Mouse (Mus musculus) kidney, adult 2 months (tissue): ENCODE data around the gene Tcf20. TPM values are rescaled to one million over a fixed set of nuclear protein-coding genes. Genes with fewer than 3 reads are reported as not detected.

ENCODE experiments used
- DNase-seq: peaks from one replicate; pipeline ENCODE4 v3.0.0; 2021
- H3K27ac ChIP-seq: fragments of 200-500 bp; 2 replicates; pipeline ENCODE4 v1.5.1; 2012; ENCODE audit warnings: low read depth, low read length, control low read depth, inconsistent platforms; ENCODE audit not compliant: insufficient read depth
- H3K27me3 ChIP-seq: fragments of 200-500 bp; replicated peaks from 2 replicates; pipeline ENCODE4 v1.6.1; 2012; ENCODE audit warnings: mild to moderate bottlenecking, moderate library complexity, low read length, inconsistent platforms; ENCODE audit not compliant: control insufficient read depth, insufficient read depth
- H3K36me3 ChIP-seq: fragments of 200-500 bp; 2 replicates; pipeline ENCODE4 v1.6.1; 2012; ENCODE audit warnings: mild to moderate bottlenecking, moderate library complexity, low read length, inconsistent platforms; ENCODE audit not compliant: control insufficient read depth, insufficient read depth
- H3K4me1 ChIP-seq: fragments of 200-500 bp; 2 replicates; pipeline ENCODE4 v1.6.1; 2011; ENCODE audit warnings: low read length; ENCODE audit not compliant: control insufficient read depth, insufficient read depth
- H3K4me3 ChIP-seq: fragments of 200-500 bp; 2 replicates; pipeline ENCODE4 v1.5.1; 2011; ENCODE audit warnings: mild to moderate bottlenecking, low read depth, low read length, control low read depth; ENCODE audit not compliant: insufficient read depth
- CTCF ChIP-seq: fragments of 200-500 bp; conservative IDR thresholded peaks from 2 replicates; pipeline ENCODE4 v1.5.1; 2011; ENCODE audit warnings: low read depth, mild to moderate bottlenecking, control low read depth, low read length, moderate library complexity, mixed read lengths; ENCODE audit not compliant: insufficient read depth, insufficient read length
- POLR2A ChIP-seq: fragments of 200-500 bp; IDR thresholded peaks from one replicate; pipeline ENCODE4 v1.6.1; 2011; ENCODE audit warnings: low read depth, low read length, control low read depth
- WGBS: fragments of 180-500 bp; shearing (Covaris S2); methylation state at CpG from one replicate; pipeline ENCODE4 v1.1.7; 2018; 5-methylcytosine and 5-hydroxymethylcytosine counted together
- polyA plus RNA-seq: library from polyadenylated mRNA; depleted of rRNA; stranded (reverse); fragments of >200 nt; gene quantifications from 2 replicates; pipeline ENCODE4 v1.2.3, GENCODE M21; 2012

Gene Tcf20
- polyA plus RNA-seq, 1 experiment = 18.1 TPM

DNA sequence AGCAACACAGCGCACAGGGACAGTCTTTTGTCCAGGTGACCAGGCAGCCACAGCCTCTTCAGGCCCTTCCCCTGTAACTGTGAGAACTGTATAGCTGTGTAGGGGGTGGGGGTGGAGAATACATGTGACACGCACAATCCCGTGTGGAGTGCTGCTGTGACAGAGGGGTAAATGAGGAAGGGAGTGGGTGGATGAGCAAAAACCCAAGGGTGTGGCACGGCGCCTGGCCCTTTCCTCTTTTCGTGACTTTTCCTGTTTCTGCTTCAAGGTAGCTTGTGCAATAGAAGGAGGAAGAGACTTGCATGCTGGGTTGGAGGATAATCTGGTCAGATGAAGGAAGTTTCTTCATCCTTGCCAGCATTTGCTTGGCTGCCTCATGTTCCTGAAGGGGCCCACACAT is 21.9 kb upstream of the Tcf20 start:
- no peak overlapping the region for H3K27ac ChIP-seq
- H3K4me3 ChIP-seq = no peak overlapping the region
- H3K4me1 ChIP-seq = no peaks in the 10 kb centered on the region
- 82% methylated on average over 6 of the region's 6 CpGs for WGBS
- no peaks in the 10 kb centered on the region for H3K36me3 ChIP-seq
- TF ChIP-seq CTCF (no peak), POLR2A (no peak)
- no peak for DNase-seq
- no peaks in the 10 kb centered on the region for H3K27me3 ChIP-seq

- TF ChIP-seq POLR2A (no peak), CTCF (no peak)
- Histone ChIP-seq H3K4me1 (no peaks in the 10 kb centered on the region), H3K36me3 (no peaks in the 10 kb centered on the region), H3K27me3 (no peaks in the 10 kb centered on the region), H3K4me3 (no peak overlapping the region), H3K27ac (no peak overlapping the region)
- WGBS = 66% methylated on average over 13 of the region's 13 CpGs
- no peak for DNase-seq
Measured at GRCm38 (mm10) chr15:83008761-83009423, 21.2 kb upstream of the Tcf20 start.

DNA sequence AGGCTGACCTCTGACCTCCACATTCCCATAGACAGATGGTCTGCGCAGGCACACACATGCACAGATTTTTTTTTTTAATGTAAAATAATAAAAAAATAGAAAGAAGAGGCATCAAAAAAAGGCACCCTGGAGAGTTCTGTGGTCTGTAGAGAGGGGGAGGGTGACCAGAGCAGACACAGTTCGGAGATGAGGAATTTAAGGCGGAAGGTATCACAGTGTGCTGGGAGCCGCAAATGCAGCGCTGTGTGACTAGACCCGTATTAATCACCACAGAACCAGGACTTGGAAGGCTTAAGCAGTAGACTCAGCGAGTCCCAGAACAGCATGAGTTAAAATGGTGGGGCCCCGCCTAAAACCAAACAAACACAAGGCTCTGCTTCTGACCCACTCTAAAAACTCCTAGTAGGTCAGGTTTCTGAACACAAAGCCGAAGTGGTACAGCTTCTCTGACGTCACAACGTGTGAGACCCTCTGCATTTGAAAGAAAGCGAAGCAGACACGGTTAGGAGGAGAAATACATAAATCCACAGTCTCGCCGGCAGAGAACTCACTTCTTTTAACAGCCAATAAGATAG is 19.8 kb upstream of the Tcf20 start:
- no peak overlapping the region for H3K4me3 ChIP-seq
- no peaks in the 10 kb centered on the region for H3K36me3 ChIP-seq
- 58% methylated on average over 15 of the region's 15 CpGs for WGBS
- no peaks in the 10 kb centered on the region for H3K4me1 ChIP-seq
- TF ChIP-seq CTCF = no peak
- no peak for TF ChIP-seq POLR2A
- DNase-seq = no peak
- no peaks in the 10 kb centered on the region for H3K27me3 ChIP-seq
- H3K27ac ChIP-seq = no peak overlapping the region

DNA sequence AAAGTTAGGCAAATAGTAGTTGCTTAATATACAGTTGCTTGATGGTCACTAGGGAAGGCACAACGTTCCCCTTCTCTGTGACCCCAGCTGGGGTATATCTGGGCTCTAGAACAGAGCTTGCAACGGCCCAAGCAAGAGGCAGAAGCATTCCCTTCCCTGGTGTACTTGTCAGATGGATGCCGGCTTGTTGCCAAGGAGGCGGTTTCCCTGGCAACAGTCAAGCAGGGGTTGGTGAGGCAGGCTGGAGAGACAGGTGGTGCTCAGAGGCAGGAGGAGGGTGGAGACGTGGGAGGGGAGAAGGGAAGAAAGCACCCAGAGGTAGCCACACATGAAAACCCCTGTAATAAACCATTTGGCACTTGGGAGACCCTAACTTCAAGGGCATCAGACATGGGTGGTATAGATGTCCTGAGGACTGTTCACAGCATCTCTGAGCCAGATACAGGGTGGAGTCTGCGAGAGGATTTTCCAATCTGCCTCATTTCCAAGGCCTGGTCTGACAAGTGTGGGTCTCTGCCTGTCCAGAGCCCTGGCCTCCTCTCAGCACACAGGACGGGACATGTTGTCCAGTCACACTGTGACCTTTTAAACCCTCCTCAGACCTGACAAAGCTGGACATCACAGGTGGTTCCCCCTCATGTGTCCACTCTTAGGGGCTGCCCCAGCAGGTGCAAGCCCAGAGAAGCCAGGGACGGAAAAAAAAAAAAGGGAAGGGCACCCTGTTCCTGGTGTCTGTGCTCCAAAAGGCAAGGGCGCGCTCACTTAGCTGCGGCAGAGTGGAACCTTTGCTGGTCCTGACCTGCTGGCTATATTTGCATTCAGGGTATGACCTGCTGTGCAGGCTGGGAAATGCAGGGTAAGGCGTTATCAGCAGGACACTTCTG is 15.2 kb upstream of the Tcf20 start:
- no peak overlapping the region for H3K27ac ChIP-seq
- no peak for DNase-seq
- no peak for TF ChIP-seq CTCF
- TF ChIP-seq POLR2A = no peak
- no peak overlapping the region for H3K4me3 ChIP-seq
- no peaks in the 10 kb centered on the region for H3K36me3 ChIP-seq
- WGBS = 57% methylated on average over 12 of the region's 12 CpGs
- H3K4me1 ChIP-seq = no peaks in the 10 kb centered on the region
- no peaks in the 10 kb centered on the region for H3K27me3 ChIP-seq

- WGBS = 92% methylated on average over 6 of the region's 6 CpGs
- H3K4me3 ChIP-seq = no peak overlapping the region
- TF ChIP-seq CTCF = no peak
- no peak for TF ChIP-seq POLR2A
- H3K27me3 ChIP-seq = no peaks in the 10 kb centered on the region
- no peaks in the 10 kb centered on the region for H3K4me1 ChIP-seq
- H3K36me3 ChIP-seq = no peaks in the 10 kb centered on the region
- H3K27ac ChIP-seq = no peak overlapping the region
- DNase-seq = no peak
Measured at GRCm38 (mm10) chr15:82998811-82999221, 11.1 kb upstream of the Tcf20 start.

DNA sequence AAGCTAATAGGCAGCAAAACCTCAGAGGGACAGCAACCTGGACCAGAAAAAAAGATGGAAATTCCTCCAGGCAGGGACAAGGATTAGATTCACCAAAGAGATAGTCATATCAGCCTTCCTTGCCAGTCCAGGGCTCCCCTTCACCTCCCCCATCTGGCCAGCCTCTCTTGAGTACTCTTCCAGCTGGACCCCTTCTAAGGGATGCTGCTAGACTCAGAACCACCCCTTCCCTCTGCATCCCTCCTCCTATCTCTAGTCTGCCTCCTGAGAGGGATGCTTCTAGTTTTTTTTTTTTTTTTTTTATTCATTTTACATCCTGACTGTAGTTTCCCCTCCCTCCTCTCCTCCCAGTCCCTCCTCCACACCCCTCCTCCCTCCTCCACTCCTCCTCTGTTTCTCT is 8.8 kb upstream of the Tcf20 start:
- Histone ChIP-seq H3K27ac (no peak overlapping the region), H3K36me3 (no peaks in the 10 kb centered on the region), H3K4me3 (no peak overlapping the region), H3K4me1 (no peaks in the 10 kb centered on the region), H3K27me3 (no peaks in the 10 kb centered on the region)
- TF ChIP-seq CTCF = no peak
- TF ChIP-seq POLR2A = no peak
- DNase-seq = no peak

DNA sequence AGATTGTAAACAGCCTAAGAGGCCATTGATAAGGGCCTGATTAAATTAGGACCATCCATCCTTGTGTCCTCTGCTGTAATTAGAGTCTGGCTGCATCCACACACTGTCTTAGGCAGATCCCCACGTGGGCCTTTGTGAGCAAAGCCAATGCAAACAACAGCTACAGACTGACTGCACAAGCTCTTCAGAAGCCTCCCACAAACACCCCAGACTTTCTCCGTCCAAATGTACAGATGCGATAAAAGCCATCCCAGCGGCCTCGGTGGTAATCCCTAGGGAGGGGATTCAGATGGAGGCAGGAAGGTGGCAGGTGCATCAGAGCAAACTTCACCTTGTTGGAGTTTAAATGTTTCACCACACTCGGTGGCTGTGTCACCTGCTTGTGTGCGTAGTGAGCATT is 7.6 kb upstream of the Tcf20 start:
- H3K27me3 ChIP-seq = no peaks in the 10 kb centered on the region
- WGBS = 65% methylated on average over 7 of the region's 7 CpGs

More for the DNA sequence above, 7.6 kb upstream of the Tcf20 start:
- no peaks in the 10 kb centered on the region for H3K36me3 ChIP-seq
- TF ChIP-seq CTCF = no peak
- TF ChIP-seq POLR2A = no peak
- H3K4me3 ChIP-seq = no peak overlapping the region
- no peaks in the 10 kb centered on the region for H3K4me1 ChIP-seq
- no peak overlapping the region for H3K27ac ChIP-seq
- DNase-seq = no peak
